In genomic region chr12:81026277-81026994, GRCm38 (mm10) we compare ENCODE assay signal across 8 mouse cellular contexts. TPM values are rescaled to one million over a fixed set of nuclear protein-coding genes. Genes with fewer than 3 reads are reported as not detected.
DNase-seq lines count a peak whose midpoint lies in the region; ATAC-seq and TF ChIP-seq lines count a peak whose summit lies in the region.

TSS of gene Smoc1 (plus strand) at chr12:81026808.

- peak within 1 kb of the TSS; percentile 55 for H3K4me3 ChIP-seq in cerebellum, adult 2 months (replicated peaks; ENCODE audit: insufficient read depth, low read depth, low read length)
- H3K4me3 ChIP-seq in hindbrain, embryonic 10.5 days, result peak within 1 kb of the TSS; percentile 81
- peak within 1 kb of the TSS; percentile 61 for H3K4me3 ChIP-seq in stomach, embryonic 14.5 days (ENCODE audit: low read depth, low read length)

- H3K9ac ChIP-seq in stomach, embryonic 14.5 days (replicated peaks; ENCODE audit: low read depth, low read length), result no peak within 1 kb of the TSS

- no peaks in the 10 kb centered on the region for H3K27me3 ChIP-seq in cerebellum, adult 2 months (ENCODE audit: control insufficient read depth, insufficient read depth, low read length)
- H3K27me3 ChIP-seq in hindbrain, embryonic 10.5 days (ENCODE audit: insufficient read depth, poor library complexity, severe bottlenecking), result peaks cover 51% of the 10 kb centered on the region
- 0 out of 2 replicates have a peak, but pooled peaks cover 4% of the 10 kb centered on the region for H3K27me3 ChIP-seq in stomach, embryonic 14.5 days (ENCODE audit: control insufficient read depth, insufficient read depth, low read length)

- H3K27ac ChIP-seq in cerebellum, adult 2 months (ENCODE audit: insufficient read depth, low read length), result no peak within 1 kb of the TSS
- H3K27ac ChIP-seq in hindbrain, embryonic 10.5 days, result peak within 1 kb of the TSS; percentile 88
- H3K27ac ChIP-seq in stomach, embryonic 14.5 days (ENCODE audit: low read length), result no peak within 1 kb of the TSS

- DNase-seq in WW6 (ENCODE audit: low read depth, low spot score), result peak; percentile 55
- DNase-seq in cerebellum, adult 2 months, result peak; percentile 62 to 68
- peak; percentile 75 for DNase-seq in forelimb bud, embryonic 11.5 days (ENCODE audit: low read depth, low spot score)
- peak; percentile 86 for DNase-seq in hindbrain, embryonic 10.5 days (ENCODE audit: low spot score)
- DNase-seq in layer of hippocampus, postnatal 36 days, result peak; percentile 60 to 62
- DNase-seq in mesoderm, embryonic 11.5 days (ENCODE audit: low read depth, low spot score), result peak; percentile 85
- no peak for DNase-seq in spleen, adult 12 weeks (ENCODE audit: low spot score)

- peaks cover 6% of the 10 kb centered on the region for H3K4me1 ChIP-seq in cerebellum, adult 2 months (ENCODE audit: control insufficient read depth, insufficient read depth, low read length)
- peaks cover 54% of the 10 kb centered on the region for H3K4me1 ChIP-seq in hindbrain, embryonic 10.5 days (replicated peaks)
- 0 out of 2 replicates have a peak, but pooled peaks cover 4% of the 10 kb centered on the region for H3K4me1 ChIP-seq in stomach, embryonic 14.5 days (ENCODE audit: control insufficient read depth, insufficient read depth, low read length)

- H3K9me3 ChIP-seq in hindbrain, embryonic 10.5 days, result no peaks in the 10 kb centered on the region
- H3K9me3 ChIP-seq in stomach, embryonic 14.5 days (ENCODE audit: control insufficient read depth, low read depth, low read length), result no peaks in the 10 kb centered on the region

- 12% methylated on average over 38 of the region's 42 CpGs for WGBS in cerebellum, adult 2 months
- 4% methylated on average over 42 of the region's 42 CpGs for WGBS in hindbrain, embryonic 10.5 days
- 4% methylated on average over 31 of the region's 42 CpGs for WGBS in stomach, embryonic 14.5 days

- TF ChIP-seq CTCF in cerebellum, adult 2 months (IDR thresholded peaks at IDR 0.05; ENCODE audit: borderline replicate concordance, insufficient read depth, low read depth, low read length), result no peak

- peak; percentile 90 for ATAC-seq in stomach, embryonic 14.5 days (ENCODE audit: insufficient number of reproducible peaks, insufficient read depth, low FRiP score, low read depth)

- TF ChIP-seq POLR2A in cerebellum, adult 2 months (IDR thresholded peaks at IDR 0.05; ENCODE audit: borderline replicate concordance, insufficient read depth, low read length), result no peak

- peaks cover 5% of the 10 kb centered on the region; the same call in 1 of the 2 replicates for H3K36me3 ChIP-seq in hindbrain, embryonic 10.5 days
- no peaks in the 10 kb centered on the region for H3K36me3 ChIP-seq in stomach, embryonic 14.5 days (ENCODE audit: control insufficient read depth, insufficient read depth, low read length)

- H3K4me2 ChIP-seq in stomach, embryonic 14.5 days (replicated peaks; ENCODE audit: low read depth, low read length), result peak within 1 kb of the TSS; percentile 88

RNA-seq across cellular contexts. Expression of gene Smoc1, which starts in this region (rescaled TPM):
- 10.3 and 10.8 TPM in 2 replicates for polyA plus RNA-seq in cerebellum, adult 2 months (2012; rRNA removed)
- polyA plus RNA-seq in hindbrain, embryonic 10.5 days (2016; fragmentation: Nextera tagmentation; extraction: Ambion mirVana), result 21.1 and 35.2 TPM in 2 replicates
- total RNA-seq in layer of hippocampus, postnatal 36 days (2021), result 1 to 10 TPM; 7.4 to 7.8 TPM
- polyA plus RNA-seq in stomach, embryonic 14.5 days (2014; fragmentation: Nextera tagmentation; extraction: Ambion mirVana), result 4.7 and 5.3 TPM in 2 replicates
